Mouse (Mus musculus) liver, adult 2 months (tissue): ENCODE results near the gene Etfa.

ENCODE experiments used
- CTCF ChIP-seq: fragments of 200-500 bp; IDR thresholded peaks from 2 replicates; pipeline ENCODE4 v1.5.1; 2011; ENCODE audit warnings: low read depth, low read length, control low read depth
- POLR2A ChIP-seq: fragments of 200-500 bp; IDR thresholded peaks from 2 replicates; pipeline ENCODE4 v1.6.1; 2011; ENCODE audit warnings: low read length, control low read depth; ENCODE audit not compliant: insufficient read depth; ENCODE audit errors: extremely low read depth

DNA sequence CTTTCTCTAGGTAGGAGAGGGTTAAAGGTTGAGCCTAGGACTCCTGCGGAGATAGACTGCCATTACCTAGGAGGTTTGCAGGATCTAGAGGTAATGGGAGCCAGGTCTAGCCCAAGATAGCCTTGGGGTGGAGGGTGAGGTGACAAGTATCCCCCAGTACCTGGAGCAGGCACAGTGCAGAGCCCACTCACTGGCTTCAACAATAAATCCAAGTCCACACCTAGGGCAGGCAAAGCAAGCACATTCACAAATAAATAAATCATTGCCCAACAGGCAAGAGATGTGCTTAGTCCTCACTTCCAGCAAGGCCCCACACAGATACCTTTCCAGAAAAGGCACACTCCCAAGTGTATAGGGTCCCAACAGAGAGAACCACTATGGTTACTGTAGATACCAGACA is 27.0 kb upstream of the Etfa start:
- no peak for TF ChIP-seq CTCF
- no peak for TF ChIP-seq POLR2A
